Mouse (Mus musculus) erythroblast, embryonic 14.5 days (primary cell): ENCODE results near the gene Ubb. TPM values are rescaled to one million over a fixed set of nuclear protein-coding genes. Genes with fewer than 3 reads are reported as not detected.
A peak's percentile ranks its signal among the peaks of the same experiment; 100 is the strongest.

Source experiments
- H3K27me3 ChIP-seq: 2 replicates; pipeline ENCODE4 v1.6.1; 2012; ENCODE audit warnings: inconsistent platforms; ENCODE audit not compliant: control insufficient read depth
- H3K36me3 ChIP-seq: 2 replicates; pipeline ENCODE4 v1.6.1; 2012; ENCODE audit warnings: mild to moderate bottlenecking, inconsistent platforms; ENCODE audit not compliant: control insufficient read depth
- H3K4me1 ChIP-seq: 2 replicates; pipeline ENCODE4 v1.6.1; 2012; ENCODE audit warnings: inconsistent platforms; ENCODE audit not compliant: control insufficient read depth
- H3K4me3 ChIP-seq: replicated peaks from 2 replicates; pipeline ENCODE3; 2012; ENCODE audit warnings: moderate library complexity, mild to moderate bottlenecking, inconsistent platforms
- H3K9me3 ChIP-seq: 2 replicates; pipeline ENCODE4 v1.6.1; 2012; ENCODE audit warnings: low read length, inconsistent platforms, mixed read lengths; ENCODE audit not compliant: control insufficient read depth
- GATA1 ChIP-seq: IDR thresholded peaks from 2 replicates; pipeline ENCODE4 v1.6.1; 2012; ENCODE audit warnings: low read length, inconsistent platforms, mixed read lengths
- TAL1 ChIP-seq: IDR thresholded peaks from 3 replicates; pipeline ENCODE4 v1.6.1; 2012; ENCODE audit warnings: low read length, inconsistent platforms, mixed read lengths
- polyA plus RNA-seq: library from polyadenylated mRNA; stranded (reverse); fragments of >175 nt; gene quantifications from 2 replicates; pipeline ENCODE4 v1.2.3, GENCODE M21; 2012

The Ubb gene
- polyA plus RNA-seq, 1 experiment: 195 TPM

DNA sequence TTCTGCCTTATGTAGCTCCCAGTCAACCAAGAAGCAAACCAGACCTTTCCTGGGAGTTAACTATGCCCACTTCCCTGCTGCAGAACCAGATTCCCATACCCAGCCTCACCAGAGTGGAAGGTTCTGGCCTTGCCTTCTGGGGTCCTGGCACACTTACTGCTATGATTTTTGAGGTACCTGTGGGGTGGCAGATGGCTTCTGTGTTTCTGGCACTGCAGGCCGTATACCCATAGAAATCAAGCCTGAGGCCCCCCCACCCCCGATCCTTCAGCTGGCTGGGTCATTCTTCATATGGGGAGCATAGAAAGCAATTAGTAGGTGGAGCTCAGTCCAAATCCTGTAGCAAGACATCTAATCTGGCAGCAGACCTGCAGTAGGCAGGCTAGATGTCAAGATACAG lies 40.1 kb downstream of the Ubb start:
- Histone ChIP-seq H3K36me3 (no peaks in the 10 kb centered on the region), H3K27me3 (no peaks in the 10 kb centered on the region), H3K4me3 (no peak overlapping the region), H3K9me3 (no peaks in the 10 kb centered on the region), H3K4me1 (peaks cover under 1% of the 10 kb centered on the region; the same call in 1 of the 2 replicates)
- no peak for TF ChIP-seq GATA1
- no peak for TF ChIP-seq TAL1

DNA sequence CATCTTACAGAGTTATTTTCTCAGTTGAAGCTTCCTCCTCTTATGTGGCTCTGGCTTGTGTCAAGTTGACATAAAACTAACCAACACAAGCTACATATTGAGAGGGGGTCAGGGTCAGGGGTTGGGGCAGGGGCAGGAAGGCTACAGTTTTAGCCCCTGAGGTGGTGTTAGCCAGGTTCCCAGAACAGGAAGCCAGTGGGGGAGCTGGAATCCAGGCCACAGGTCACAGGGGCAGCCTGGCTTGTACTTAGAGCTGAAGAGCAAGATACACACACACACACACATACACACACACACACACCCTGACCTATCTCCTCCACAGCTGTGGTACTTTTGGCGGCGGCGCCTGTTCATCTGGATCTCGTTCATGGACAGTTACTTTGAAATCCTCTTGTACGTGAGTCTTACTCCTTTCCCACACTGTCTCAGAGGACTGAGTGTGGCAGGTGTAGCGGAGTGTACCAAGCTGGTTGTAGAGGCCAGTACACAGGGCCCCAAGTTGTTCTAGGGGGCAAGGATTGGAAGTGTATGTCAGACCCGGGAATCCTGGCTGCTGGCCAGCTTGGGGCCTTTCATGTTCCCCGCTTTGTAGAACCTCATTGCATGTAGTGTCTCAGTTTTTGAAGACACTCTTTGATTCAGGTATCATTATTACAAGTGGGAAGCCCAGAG lies 41.1 kb downstream of the Ubb start:
- TF ChIP-seq GATA1 (no peak), TAL1 (no peak)
- no peak overlapping the region for H3K4me3 ChIP-seq
- H3K9me3 ChIP-seq: no peaks in the 10 kb centered on the region
- no peaks in the 10 kb centered on the region for H3K36me3 ChIP-seq
- no peaks in the 10 kb centered on the region for H3K4me1 ChIP-seq
- no peaks in the 10 kb centered on the region; the same call in 1 of the 2 replicates for H3K27me3 ChIP-seq

DNA sequence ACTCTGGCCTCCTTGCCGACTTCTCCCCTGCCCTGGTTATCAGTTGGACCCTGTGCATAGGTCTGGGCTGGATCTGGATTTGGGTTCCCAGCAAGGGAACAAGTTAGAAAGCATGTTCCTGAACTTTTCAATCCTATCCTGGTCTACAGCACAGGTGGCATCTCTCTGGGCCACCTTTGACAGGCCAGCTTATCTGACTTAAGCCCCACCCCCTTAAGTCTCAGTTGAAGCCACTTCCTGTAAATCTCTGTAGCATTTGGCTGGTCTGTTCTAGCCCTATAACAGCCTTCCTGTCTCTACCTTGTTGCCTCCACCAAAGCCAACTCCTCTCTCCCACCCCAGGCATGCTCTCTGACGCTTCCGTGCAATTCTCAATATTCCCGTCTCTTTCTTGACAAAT lies 47.6 kb downstream of the Ubb start:
- Histone ChIP-seq H3K27me3 (no peaks in the 10 kb centered on the region; the same call in 1 of the 2 replicates), H3K4me3 (no peak overlapping the region), H3K9me3 (no peaks in the 10 kb centered on the region), H3K36me3 (peaks cover 7% of the 10 kb centered on the region), H3K4me1 (peaks cover 19% of the 10 kb centered on the region)
- TF ChIP-seq TAL1 (no peak), GATA1 (no peak)

GRCm38 (mm10) chr11:62601732-62602618 lies 51.0 kb downstream of the Ubb start:
- Histone ChIP-seq H3K27me3 (no peaks in the 10 kb centered on the region; the same call in 1 of the 2 replicates), H3K36me3 (peaks cover 41% of the 10 kb centered on the region), H3K4me3 (peak overlapping the region; percentile 85), H3K9me3 (no peaks in the 10 kb centered on the region), H3K4me1 (peaks cover 48% of the 10 kb centered on the region)
- TF ChIP-seq TAL1 (no peak), GATA1 (no peak)

Other genes with a start within 250 kb of the Ubb start
- 0.11 and 0.21 TPM in 2 replicates for gene Pigl, start 92.7 kb upstream of the Ubb start, polyA plus RNA-seq
- 8.1 and 11.7 TPM in 2 replicates for gene Ncor1, start 92.6 kb upstream of the Ubb start, polyA plus RNA-seq
- 1.4 and 1.9 TPM in 2 replicates for gene Cenpv, start 11.9 kb upstream of the Ubb start, polyA plus RNA-seq
- gene Trpv2, start 23.3 kb downstream of the Ubb start, polyA plus RNA-seq: 0.03 and 0.04 TPM in 2 replicates
- gene Lrrc75a, start 97.4 kb downstream of the Ubb start, polyA plus RNA-seq: 0.08 and 0.17 TPM in 2 replicates
- gene Mmgt2, start 97.5 kb downstream of the Ubb start, polyA plus RNA-seq: 0.20 and 0.25 TPM in 2 replicates
- not detected in 2 replicates for gene Zfp287, start 180.7 kb downstream of the Ubb start, polyA plus RNA-seq
- not detected in 2 replicates for gene Gm10428, start 201.9 kb downstream of the Ubb start, polyA plus RNA-seq
- 0.02 TPM in 1 of 2 replicates, not detected in the other for gene Zfp286, start 238.3 kb downstream of the Ubb start, polyA plus RNA-seq